Mouse (Mus musculus): ENCODE measurements at regions not wholly inside any gene's neighbourhood (a gene's known extent, or its start where the extent isn't known, plus 50 kb on each side); places are given as distances from the start of the nearest gene placed in this dataset.

- no peak for TF ChIP-seq UBTF (IDR thresholded peaks at IDR 0.05; ENCODE audit: low read depth, low read length)
- TF ChIP-seq POLR2A (IDR thresholded peaks at IDR 0.05; ENCODE audit: low read depth, low read length) = no peak
- TF ChIP-seq KAT2A (IDR thresholded peaks at IDR 0.05; ENCODE audit: insufficient replicate concordance, low read length) = no peak
- no peak for TF ChIP-seq MAFK (IDR thresholded peaks at IDR 0.05; ENCODE audit: insufficient replicate concordance, low read length)
- TF ChIP-seq ZC3H11A (IDR thresholded peaks at IDR 0.05; ENCODE audit: low read depth, low read length) = no peak
- no peak for TF ChIP-seq USF2 (conservative IDR thresholded peaks at IDR 0.05; ENCODE audit: low read depth, low read length)
- TF ChIP-seq EP300 (IDR thresholded peaks at IDR 0.05; ENCODE audit: low read length) = no peak
- TF ChIP-seq MYC (IDR thresholded peaks at IDR 0.05; ENCODE audit: low read depth, low read length) = no peak
- no peak for TF ChIP-seq MXI1 (IDR thresholded peaks at IDR 0.05; ENCODE audit: low read depth, low read length)
- no peak for TF ChIP-seq E2F4 (IDR thresholded peaks at IDR 0.05; ENCODE audit: insufficient replicate concordance, low read depth, low read length)
- no peak for TF ChIP-seq POLR2AphosphoS2 (IDR thresholded peaks at IDR 0.05; ENCODE audit: low read depth, low read length)
- TF ChIP-seq PAX5 (IDR thresholded peaks at IDR 0.05; ENCODE audit: low read length) = no peak
- TF ChIP-seq JUND (conservative IDR thresholded peaks at IDR 0.05; ENCODE audit: low read depth, low read length) = no peak
- TF ChIP-seq ZNF384 (IDR thresholded peaks at IDR 0.05; ENCODE audit: low read depth, low read length) = no peak
- no peak for TF ChIP-seq MEF2A (IDR thresholded peaks at IDR 0.05; ENCODE audit: borderline replicate concordance, low read depth, low read length)
- no peak for TF ChIP-seq MAZ (IDR thresholded peaks at IDR 0.05; ENCODE audit: low read depth, low read length)
- no peak for TF ChIP-seq CTCF (conservative IDR thresholded peaks at IDR 0.05 in 1 of 2, IDR thresholded peaks at IDR 0.05 in 1 of 2; ENCODE audit: low read depth in 2 of 2, low read length in 2 of 2)
- in situ Hi-C loops (cut with MboI; ENCODE audit: low pct_ligation_motif_present, low pct_unique_long_range_greater_than_20kb, low sequenced_read_pairs) = no loop called here
- H3K9me3 ChIP-seq (replicated peaks; ENCODE audit: low read length) = no peaks in the 10 kb centered on the region
- no peak overlapping the region for H3K4me3 ChIP-seq (replicated peaks in 1 of 3; ENCODE audit: low read depth in 2 of 3, low read length in 2 of 3, poor library complexity in 1 of 3)
- DNase-seq (ENCODE audit: extremely low read depth) = no peak
- dilution Hi-C loops (cut with MboI; ENCODE audit: extremely low pct_ligation_motif_present, extremely low pct_unique_long_range_greater_than_20kb, low sequenced_read_pairs) = no loop called here
- H3K4me1 ChIP-seq (ENCODE audit: control insufficient read depth in 1 of 2, insufficient read depth in 2 of 2) = no peaks in the 10 kb centered on the region
- no peak overlapping the region for H3K27ac ChIP-seq (ENCODE audit: insufficient read depth, low read depth)
- H3K27me3 ChIP-seq (replicated peaks) = no peaks in the 10 kb centered on the region
- H3K79me2 ChIP-seq (replicated peaks; ENCODE audit: control insufficient read depth, extremely low read depth, insufficient read depth, poor library complexity, severe bottlenecking) = no peaks in the 10 kb centered on the region
- no peak overlapping the region for H3K9ac ChIP-seq (ENCODE audit: insufficient read depth, low read depth)
- H3K4me2 ChIP-seq (ENCODE audit: insufficient read depth, low read depth, poor library complexity, severe bottlenecking) = no peak overlapping the region
- no peaks in the 10 kb centered on the region for H3K36me3 ChIP-seq (replicated peaks in 1 of 2; ENCODE audit: control insufficient read depth in 1 of 2, insufficient read depth in 1 of 2, low read length in 1 of 2)
Measured at GRCm38 (mm10) chr13:28718868-28719265, 234.6 kb downstream of the Sox4 start.

- no peaks in the 10 kb centered on the region for H3K79me2 ChIP-seq (replicated peaks; ENCODE audit: control insufficient read depth, extremely low read depth, insufficient read depth, poor library complexity, severe bottlenecking)
- H3K27ac ChIP-seq (ENCODE audit: insufficient read depth, low read depth) = no peak overlapping the region
- H3K9ac ChIP-seq (ENCODE audit: insufficient read depth, low read depth) = no peak overlapping the region
- DNase-seq (ENCODE audit: extremely low read depth) = no peak
- H3K4me1 ChIP-seq (ENCODE audit: control insufficient read depth in 1 of 2, insufficient read depth in 2 of 2) = no peaks in the 10 kb centered on the region
- in situ Hi-C loops (cut with MboI; ENCODE audit: low pct_ligation_motif_present, low pct_unique_long_range_greater_than_20kb, low sequenced_read_pairs) = no loop called here
- TF ChIP-seq RCOR1 (conservative IDR thresholded peaks at IDR 0.05; ENCODE audit: low read depth, low read length) = no peak
- TF ChIP-seq USF2 (conservative IDR thresholded peaks at IDR 0.05; ENCODE audit: low read depth, low read length) = no peak
- no peak for TF ChIP-seq UBTF (IDR thresholded peaks at IDR 0.05; ENCODE audit: low read depth, low read length)
- TF ChIP-seq ELF1 (IDR thresholded peaks at IDR 0.05; ENCODE audit: low read depth, low read length) = no peak
- no peak for TF ChIP-seq SIN3A (IDR thresholded peaks at IDR 0.05; ENCODE audit: low read length)
- no peak for TF ChIP-seq ZC3H11A (IDR thresholded peaks at IDR 0.05; ENCODE audit: low read depth, low read length)
- no peak for TF ChIP-seq POLR2A (IDR thresholded peaks at IDR 0.05; ENCODE audit: low read depth, low read length)
- no peak for TF ChIP-seq SMC3 (IDR thresholded peaks at IDR 0.05; ENCODE audit: low read depth, low read length)
- no peak for TF ChIP-seq USF1 (IDR thresholded peaks at IDR 0.05; ENCODE audit: low read depth, low read length)
- TF ChIP-seq EP300 (IDR thresholded peaks at IDR 0.05; ENCODE audit: low read length) = no peak
- no peak for TF ChIP-seq BHLHE40 (IDR thresholded peaks at IDR 0.05; ENCODE audit: low read depth, low read length)
- TF ChIP-seq MAX (IDR thresholded peaks at IDR 0.05; ENCODE audit: low read length) = no peak
- no peak for TF ChIP-seq NELFE (IDR thresholded peaks at IDR 0.05; ENCODE audit: low read depth, low read length)
- TF ChIP-seq NRF1 (IDR thresholded peaks at IDR 0.05; ENCODE audit: low read depth, low read length) = no peak
- TF ChIP-seq ZMIZ1 (IDR thresholded peaks at IDR 0.05; ENCODE audit: low read depth, low read length) = no peak
- no peak for TF ChIP-seq IRF4 (IDR thresholded peaks at IDR 0.05; ENCODE audit: low read depth, low read length)
- TF ChIP-seq JUND (conservative IDR thresholded peaks at IDR 0.05; ENCODE audit: low read depth, low read length) = no peak
- no peak for TF ChIP-seq CHD2 (IDR thresholded peaks at IDR 0.05; ENCODE audit: low read length)
- TF ChIP-seq RAD21 (IDR thresholded peaks at IDR 0.05; ENCODE audit: low read depth, low read length) = no peak
- dilution Hi-C loops (cut with MboI; ENCODE audit: extremely low pct_ligation_motif_present, extremely low pct_unique_long_range_greater_than_20kb, low sequenced_read_pairs) = no loop called here
- no peaks in the 10 kb centered on the region for H3K36me3 ChIP-seq (replicated peaks in 1 of 2; ENCODE audit: control insufficient read depth in 1 of 2, insufficient read depth in 1 of 2, low read length in 1 of 2)
- no peak overlapping the region for H3K4me3 ChIP-seq (replicated peaks in 1 of 3; ENCODE audit: low read depth in 2 of 3, low read length in 2 of 3, poor library complexity in 1 of 3)
- H3K27me3 ChIP-seq (replicated peaks) = no peaks in the 10 kb centered on the region
- H3K9me3 ChIP-seq (replicated peaks; ENCODE audit: low read length) = no peaks in the 10 kb centered on the region
- H3K4me2 ChIP-seq (ENCODE audit: insufficient read depth, low read depth, poor library complexity, severe bottlenecking) = no peak overlapping the region
Measured at GRCm38 (mm10) chr13:28718169-28718867, 235.2 kb downstream of the Sox4 start.

All from CH12.LX (cell line).